In the genomic region with DNA sequence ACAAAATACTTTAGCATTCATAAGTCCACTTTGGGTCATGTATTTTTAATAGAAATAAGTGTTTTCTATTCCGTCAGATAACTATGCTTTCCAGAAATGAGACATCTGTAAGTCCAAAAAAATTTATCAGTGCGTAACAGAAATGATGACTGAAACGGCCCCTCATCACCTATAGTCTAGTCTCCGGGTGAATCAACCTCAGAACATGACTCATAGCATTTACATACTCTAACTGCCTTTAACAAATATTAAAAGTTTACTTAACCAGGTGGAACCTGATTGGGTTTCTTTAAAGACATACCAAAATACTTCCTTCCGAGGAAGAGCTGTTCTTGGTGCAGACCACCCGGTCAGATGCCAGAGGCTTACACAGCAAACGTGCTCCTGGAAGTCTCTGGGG, we compare ENCODE assay signal across 26 mouse cellular contexts.
"Had no signal": no experiment of that assay in that cellular context is flagged by ENCODE, and none has a peak within 500 bp of the region (broad histone marks: within the 10 kb centered on the region; RNA-seq: fewer than 3 reads in every experiment).

No protein-coding gene starts in this region.

- ATAC-seq: forebrain, embryonic 13.5 days; forebrain, embryonic 14.5 days; forebrain, embryonic 15.5 days; forebrain, embryonic 16.5 days; forebrain, postnatal 0 days had no signal

- H3K27ac ChIP-seq: embryonic facial prominence, embryonic 10.5 days; embryonic facial prominence, embryonic 12.5 days; embryonic facial prominence, embryonic 13.5 days; embryonic facial prominence, embryonic 15.5 days; forebrain, embryonic 10.5 days; forebrain, embryonic 12.5 days; forebrain, embryonic 13.5 days; forebrain, embryonic 15.5 days; heart, adult 2 months had no signal

- H3K4me3 ChIP-seq: embryonic facial prominence, embryonic 10.5 days; embryonic facial prominence, embryonic 12.5 days; embryonic facial prominence, embryonic 13.5 days; embryonic facial prominence, embryonic 15.5 days; erythroblast, embryonic 14.5 days; forebrain, embryonic 10.5 days; forebrain, embryonic 12.5 days; forebrain, embryonic 13.5 days; forebrain, embryonic 15.5 days; heart, adult 2 months had no signal

- DNase-seq: cerebellum, adult 2 months; cerebellum, adult 8-10 months; cerebellum, adult 9-10 months; cerebellum, adult 9-11 months; cerebellum, postnatal 10 days; cerebellum, postnatal 14 days; cerebellum, postnatal 25 days; cerebellum, postnatal 36 days; embryo, embryonic 11 days; forebrain, postnatal 0 days; gastrocnemius, postnatal 14 days; gastrocnemius, postnatal 25 days; gastrocnemius, postnatal 36 days; heart, adult 18-20 months; heart, adult 2 months had no signal

- H3K4me2 ChIP-seq: embryonic facial prominence, embryonic 12.5 days; embryonic facial prominence, embryonic 13.5 days; embryonic facial prominence, embryonic 15.5 days; forebrain, embryonic 12.5 days; forebrain, embryonic 13.5 days; forebrain, embryonic 15.5 days had no signal

- H3K27me3 ChIP-seq: embryonic facial prominence, embryonic 12.5 days; embryonic facial prominence, embryonic 13.5 days; embryonic facial prominence, embryonic 15.5 days; forebrain, embryonic 13.5 days; forebrain, embryonic 15.5 days had no signal

- H3K9ac ChIP-seq: embryonic facial prominence, embryonic 12.5 days; embryonic facial prominence, embryonic 13.5 days; embryonic facial prominence, embryonic 15.5 days; forebrain, embryonic 12.5 days; forebrain, embryonic 13.5 days; forebrain, embryonic 15.5 days; forebrain, postnatal 0 days had no signal

- H3K9me3 ChIP-seq: embryonic facial prominence, embryonic 10.5 days; embryonic facial prominence, embryonic 12.5 days; embryonic facial prominence, embryonic 13.5 days; embryonic facial prominence, embryonic 15.5 days; forebrain, embryonic 10.5 days; forebrain, embryonic 12.5 days; forebrain, embryonic 13.5 days; forebrain, embryonic 15.5 days had no signal
